Mouse (Mus musculus) myocyte (in vitro differentiated cells): ENCODE measurements around the gene Ccdc88a.

Source experiments
- MAX ChIP-seq: IDR thresholded peaks from one replicate; pipeline ENCODE4 v1.6.1; 2011; ENCODE audit warnings: low read depth, mild to moderate bottlenecking, control low read depth
- MYOG ChIP-seq, 3 experiments: IDR thresholded peaks; one replicate each; pipeline ENCODE4 v1.6.1; 2011; ENCODE audit warnings: control low read depth in 2 of 3, low read depth in 2 of 3, mild to moderate bottlenecking in 2 of 3; ENCODE audit not compliant: insufficient read length in 2 of 3, control insufficient read depth in 1 of 3, insufficient read depth in 1 of 3
- POLR2A ChIP-seq: IDR thresholded peaks from one replicate; pipeline ENCODE4 v1.6.1; 2011; ENCODE audit warnings: low read depth, mild to moderate bottlenecking, control low read depth, moderate library complexity; ENCODE audit not compliant: insufficient read length
- POLR2AphosphoS2 ChIP-seq: IDR thresholded peaks from one replicate; pipeline ENCODE4 v1.6.1; 2011; ENCODE audit warnings: low read depth, control low read depth; ENCODE audit not compliant: insufficient read length
- SRF ChIP-seq: IDR thresholded peaks from one replicate; pipeline ENCODE4 v1.6.1; 2011; ENCODE audit warnings: low read depth; ENCODE audit not compliant: control insufficient read depth, insufficient read length
- TCF12 ChIP-seq: IDR thresholded peaks from one replicate; pipeline ENCODE4 v1.6.1; 2011; ENCODE audit warnings: mild to moderate bottlenecking, control low read depth; ENCODE audit not compliant: poor library complexity, insufficient read depth, severe bottlenecking
- TCF3 ChIP-seq: IDR thresholded peaks from one replicate; pipeline ENCODE4 v1.6.1; 2011; ENCODE audit warnings: low read depth, control low read depth; ENCODE audit not compliant: insufficient read length

GRCm38 (mm10) chr11:29512818-29513535 is 139.5 kb downstream of the Ccdc88a start:
- TF ChIP-seq MYOG (IDR thresholded peaks at IDR 0.05; ENCODE audit: control insufficient read depth in 1 of 3, insufficient read depth in 1 of 3, insufficient read length in 2 of 3, low read depth in 2 of 3) (no peak), TCF3 (no peak), POLR2A (no peak), MAX (no peak), POLR2AphosphoS2 (no peak), TCF12 (no peak), SRF (no peak)
